Mouse (Mus musculus) embryonic fibroblast, embryonic 13.5 days (primary cell): Measurements from ENCODE around the gene Meis2.

Experiments
- CTCF ChIP-seq: IDR thresholded peaks from 2 replicates; pipeline ENCODE4 v1.5.1; 2011; ENCODE audit warnings: mild to moderate bottlenecking, control low read depth, low read length, moderate library complexity, borderline replicate concordance; ENCODE audit not compliant: insufficient read depth
- POLR2A ChIP-seq: IDR thresholded peaks from 2 replicates; pipeline ENCODE4 v1.6.1; 2011; ENCODE audit warnings: low read depth, mild to moderate bottlenecking, control low read depth, low read length, moderate library complexity

- no peak for TF ChIP-seq POLR2A
- no peak for TF ChIP-seq CTCF
Measured at GRCm38 (mm10) chr2:115836034-115836433, 229.6 kb downstream of the Meis2 start.
